Mouse (Mus musculus) limb, embryonic 14.5 days (tissue): ENCODE data around the gene Mymk. TPM values are rescaled to one million over a fixed set of nuclear protein-coding genes. Genes with fewer than 3 reads are reported as not detected.

ENCODE experiments used
- ATAC-seq: fragments of 200-750 bp; cut with Nextera tagmentation; 2 replicates; pipeline ENCODE4 v1.8.0; 2017; ENCODE audit warnings: low read depth, moderate number of reproducible peaks, moderate TSS enrichment; ENCODE audit not compliant: low FRiP score
- DNase-seq: peaks from one replicate; pipeline ENCODE4 v3.0.0-alpha.2; 2015; ENCODE audit warnings: low spot score
- H3K27ac ChIP-seq: fragments of 300-500 bp; sonication (generic); replicated peaks from 2 replicates; pipeline ENCODE4 v1.5.1; 2014; ENCODE audit warnings: low read depth, mild to moderate bottlenecking, low read length, moderate library complexity, mixed read lengths
- H3K27me3 ChIP-seq: fragments of 300-500 bp; sonication (generic); 2 replicates; pipeline ENCODE4 v1.6.1; 2014; ENCODE audit warnings: low read length, mixed read lengths; ENCODE audit not compliant: control insufficient read depth, insufficient read depth
- H3K36me3 ChIP-seq: fragments of 300-500 bp; sonication (generic); 2 replicates; pipeline ENCODE4 v1.6.1; 2014; ENCODE audit warnings: mild to moderate bottlenecking, low read length, moderate library complexity, mixed read lengths; ENCODE audit not compliant: control insufficient read depth, insufficient read depth
- H3K4me1 ChIP-seq: fragments of 300-500 bp; sonication (generic); 2 replicates; pipeline ENCODE4 v1.6.1; 2014; ENCODE audit warnings: antibody characterized with exemption, low read length, mixed read lengths; ENCODE audit not compliant: control insufficient read depth, insufficient read depth
- H3K4me2 ChIP-seq: fragments of 300-500 bp; sonication (generic); replicated peaks from 2 replicates; pipeline ENCODE4 v1.6.1; 2014; ENCODE audit warnings: low read depth, mild to moderate bottlenecking, low read length, moderate library complexity; ENCODE audit not compliant: severe bottlenecking
- H3K4me3 ChIP-seq: fragments of 300-500 bp; sonication (generic); replicated peaks from 2 replicates; pipeline ENCODE4 v1.5.1; 2014; ENCODE audit warnings: low read length
- H3K9ac ChIP-seq: fragments of 300-500 bp; sonication (generic); 2 replicates; pipeline ENCODE4 v1.6.1; 2014; ENCODE audit warnings: mild to moderate bottlenecking, low read depth, low read length, moderate library complexity; ENCODE audit not compliant: severe bottlenecking
- H3K9me3 ChIP-seq: fragments of 300-500 bp; sonication (generic); 2 replicates; pipeline ENCODE4 v1.6.1; 2016; ENCODE audit warnings: low read length; ENCODE audit not compliant: control insufficient read depth
- POLR2A ChIP-seq: fragments of 200-500 bp; IDR thresholded peaks from 2 replicates; pipeline ENCODE4 v1.8.0; 2012; ENCODE audit warnings: inconsistent platforms, mild to moderate bottlenecking, moderate library complexity, borderline replicate concordance; ENCODE audit not compliant: insufficient read depth, insufficient read length; ENCODE audit errors: extremely low read depth
- WGBS: fragments of 180-500 bp; shearing (Covaris S2); extraction: QIAGEN DNeasy Blood & Tissue Kit; methylation state at CpG from one replicate; pipeline ENCODE4 v1.1.7; 2014; 5-methylcytosine and 5-hydroxymethylcytosine counted together
- polyA plus RNA-seq, 2 experiments: library from polyadenylated mRNA; depleted of rRNA in 1 of 2; stranded (reverse) in 1 of 2; unstranded in 1 of 2; fragments of >200 nt; fragmentation: Nextera tagmentation in 1 of 2; extraction: Ambion mirVana in 1 of 2; gene quantifications; 2 replicates each; pipeline versions ENCODE4 v1.2.1 to v1.2.3; 2012 to 2014

Mymk gene
- polyA plus RNA-seq, 2 experiments: 46.8 to 70.4 TPM

DNA sequence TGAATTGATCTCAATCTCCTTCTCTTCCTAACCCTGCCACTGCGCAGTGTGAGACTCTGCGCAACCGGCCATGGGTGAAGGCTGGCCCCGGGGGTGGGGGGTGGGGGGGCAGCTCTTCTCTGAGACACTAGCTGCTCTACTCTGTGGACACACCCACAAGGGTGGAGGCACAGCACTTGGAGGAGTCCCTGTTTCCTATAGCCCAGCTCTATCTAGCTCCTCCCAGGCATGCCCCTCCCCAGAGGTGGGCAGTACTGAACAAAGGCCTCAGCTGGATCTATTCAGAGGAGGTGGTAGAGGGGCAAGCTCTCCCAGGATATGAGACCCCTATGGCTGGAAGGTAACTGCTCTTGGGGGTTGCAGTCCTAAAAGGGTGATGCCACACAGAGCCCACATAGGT is 35.0 kb downstream of the Mymk start:
- Histone ChIP-seq H3K27ac (no peak overlapping the region), H3K9me3 (no peaks in the 10 kb centered on the region), H3K27me3 (no peaks in the 10 kb centered on the region), H3K9ac (no peak overlapping the region), H3K4me1 (no peaks in the 10 kb centered on the region), H3K36me3 (no peaks in the 10 kb centered on the region), H3K4me2 (no peak overlapping the region), H3K4me3 (no peak overlapping the region)
- ATAC-seq: no peak
- no peak for TF ChIP-seq POLR2A
- no peak for DNase-seq
- 57% methylated on average over 4 of the region's 4 CpGs for WGBS

- ATAC-seq (no peak), DNase-seq (no peak)
- TF ChIP-seq POLR2A: no peak
- Histone ChIP-seq H3K4me2 (no peak overlapping the region), H3K36me3 (no peaks in the 10 kb centered on the region), H3K27ac (no peak overlapping the region), H3K27me3 (no peaks in the 10 kb centered on the region), H3K9me3 (no peaks in the 10 kb centered on the region), H3K4me3 (no peak overlapping the region), H3K9ac (no peak overlapping the region), H3K4me1 (no peaks in the 10 kb centered on the region)
- 76% methylated on average over 3 of the region's 3 CpGs for WGBS
Measured at GRCm38 (mm10) chr2:27036003-27036402, 36.0 kb downstream of the Mymk start.

DNA sequence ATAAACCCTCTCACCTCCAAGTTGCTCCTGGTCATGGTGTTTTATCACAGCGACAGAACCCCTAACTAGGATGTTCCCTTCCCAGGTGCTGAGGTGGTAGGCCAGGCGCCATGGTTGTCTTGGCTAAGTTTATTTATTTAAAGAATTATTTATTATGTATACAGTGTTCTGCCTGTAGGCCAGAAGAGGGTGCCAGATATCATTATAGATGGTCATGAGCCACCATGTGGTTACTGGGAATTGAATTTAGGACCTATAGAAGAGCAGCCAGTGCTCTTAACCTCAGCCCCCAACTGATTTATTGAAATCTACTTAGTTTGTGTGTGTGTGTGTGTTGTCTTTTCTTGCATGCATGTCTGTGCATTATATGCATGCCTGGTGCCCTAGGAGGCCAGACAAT is 39.6 kb downstream of the Mymk start:
- Histone ChIP-seq H3K9ac (no peak overlapping the region), H3K4me2 (no peak overlapping the region), H3K27ac (no peak overlapping the region), H3K4me1 (peaks cover 4% of the 10 kb centered on the region), H3K36me3 (no peaks in the 10 kb centered on the region), H3K27me3 (no peaks in the 10 kb centered on the region), H3K9me3 (no peaks in the 10 kb centered on the region), H3K4me3 (no peak overlapping the region)
- no peak for TF ChIP-seq POLR2A
- ATAC-seq (no peak), DNase-seq (no peak)
- WGBS: 62% methylated on average over 2 of the region's 2 CpGs

- Histone ChIP-seq H3K4me3 (no peak overlapping the region), H3K4me2 (peak overlapping the region; percentile 56; the same call in 1 of the 2 replicates)
- WGBS: 66% methylated on average over 4 of the region's 4 CpGs
Measured at GRCm38 (mm10) chr2:27028437-27029015, 43.5 kb downstream of the Mymk start.

GRCm38 (mm10) chr2:27027618-27028436 is 44.2 kb downstream of the Mymk start, which contains the start of gene Slc2a6:
Gene Slc2a6, minus strand, starts transcription at chr2:27027998.
- Histone ChIP-seq H3K27ac (no peak within 1 kb of the TSS), H3K4me1 (peaks cover 4% of the 10 kb centered on the region), H3K36me3 (no peaks in the 10 kb centered on the region), H3K4me3 (peak within 1 kb of the TSS; percentile 25), H3K9me3 (no peaks in the 10 kb centered on the region), H3K4me2 (peak within 1 kb of the TSS; percentile 56), H3K27me3 (no peaks in the 10 kb centered on the region), H3K9ac (0 out of 2 replicates have a peak within 1 kb of the TSS, but pooled peaks have one; percentile 38)
- no peak for TF ChIP-seq POLR2A
- peak; percentile 81 for DNase-seq
- 2% methylated on average over 31 of the region's 38 CpGs for WGBS
- ATAC-seq: peak; percentile 96

More at GRCm38 (mm10) chr2:27028437-27029015, 43.5 kb downstream of the Mymk start:
- Histone ChIP-seq H3K4me1 (peaks cover 4% of the 10 kb centered on the region), H3K36me3 (no peaks in the 10 kb centered on the region), H3K9ac (no peak overlapping the region), H3K27ac (no peak overlapping the region), H3K9me3 (no peaks in the 10 kb centered on the region), H3K27me3 (no peaks in the 10 kb centered on the region)
- ATAC-seq (no peak), DNase-seq (no peak)
- no peak for TF ChIP-seq POLR2A
